Mouse (Mus musculus) ES-Bruce4 (cell line): ENCODE results near the gene Ugt1a2.

Source experiments
- CTCF ChIP-seq: IDR thresholded peaks from one replicate; pipeline ENCODE4 v1.8.1; 2011; ENCODE audit warnings: low read depth, low read length
- EP300 ChIP-seq: IDR thresholded peaks from 2 replicates; pipeline ENCODE4 v1.6.1; 2011; ENCODE audit warnings: low read depth, low read length; ENCODE audit not compliant: insufficient read depth
- POLR2A ChIP-seq: IDR thresholded peaks from one replicate; pipeline ENCODE4 v1.8.1; 2011; ENCODE audit warnings: low read length; ENCODE audit not compliant: insufficient read depth

DNA sequence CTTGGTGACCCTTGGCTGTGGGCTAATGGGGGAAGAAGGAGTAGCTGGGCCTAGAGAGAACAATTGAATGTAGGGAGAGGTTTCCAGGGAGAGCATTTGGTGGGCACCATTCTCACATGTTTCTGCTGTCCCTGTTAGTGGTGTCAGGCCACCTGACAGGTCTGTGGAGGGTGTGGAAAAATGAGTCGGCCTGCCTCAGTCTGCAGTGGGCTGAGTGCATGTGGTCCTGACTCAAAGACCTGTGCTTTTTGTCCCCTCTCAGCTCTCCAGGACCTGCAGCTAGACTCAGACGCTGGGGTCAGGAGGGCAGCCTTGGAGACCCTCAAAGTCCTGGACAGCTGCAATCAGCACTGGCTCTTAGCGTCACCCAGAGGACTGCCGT is 59.2 kb downstream of the Ugt1a2 start:
- no peak for TF ChIP-seq CTCF
- no peak for TF ChIP-seq POLR2A
- TF ChIP-seq EP300 = no peak
